Mouse (Mus musculus) embryonic facial prominence, embryonic 14.5 days (tissue): Measurements from ENCODE around the gene Ccn5. TPM values are rescaled to one million over a fixed set of nuclear protein-coding genes. Genes with fewer than 3 reads are reported as not detected.

Experiments used
- ATAC-seq: fragments of 200-750 bp; cut with Nextera tagmentation; 2 replicates; pipeline ENCODE4 v1.8.0; 2017; ENCODE audit warnings: low read depth, moderate number of reproducible peaks, moderate TSS enrichment
- DNase-seq: peaks from one replicate; pipeline ENCODE4 v3.0.0-alpha.2; 2015; ENCODE audit warnings: low spot score
- H3K27ac ChIP-seq: fragments of 300-500 bp; sonication (generic); replicated peaks from 2 replicates; pipeline ENCODE4 v1.5.1; 2014; ENCODE audit warnings: low read depth, mild to moderate bottlenecking, low read length, moderate library complexity
- H3K27me3 ChIP-seq: fragments of 300-500 bp; sonication (generic); replicated peaks from 2 replicates; pipeline ENCODE4 v1.6.1; 2014; ENCODE audit warnings: low read length; ENCODE audit not compliant: control insufficient read depth, insufficient read depth
- H3K36me3 ChIP-seq: fragments of 300-500 bp; sonication (generic); 2 replicates; pipeline ENCODE4 v1.6.1; 2014; ENCODE audit warnings: low read length, mixed read lengths; ENCODE audit not compliant: control insufficient read depth, insufficient read depth
- H3K4me1 ChIP-seq: fragments of 300-500 bp; sonication (generic); 2 replicates; pipeline ENCODE4 v1.6.1; 2014; ENCODE audit warnings: antibody characterized with exemption, low read length; ENCODE audit not compliant: control insufficient read depth, insufficient read depth
- H3K4me2 ChIP-seq: fragments of 300-500 bp; sonication (generic); 2 replicates; pipeline ENCODE4 v1.6.1; 2014; ENCODE audit warnings: low read depth, mild to moderate bottlenecking, low read length, moderate library complexity, mixed read lengths
- H3K4me3 ChIP-seq: fragments of 300-500 bp; sonication (generic); 2 replicates; pipeline ENCODE4 v1.5.1; 2014; ENCODE audit warnings: low read depth, mild to moderate bottlenecking, low read length
- H3K9ac ChIP-seq: fragments of 300-500 bp; sonication (generic); 2 replicates; pipeline ENCODE4 v1.6.1; 2014; ENCODE audit warnings: low read depth, mild to moderate bottlenecking, low read length, moderate library complexity, mixed read lengths
- H3K9me3 ChIP-seq: fragments of 300-500 bp; sonication (generic); 2 replicates; pipeline ENCODE4 v1.6.1; 2016; ENCODE audit warnings: low read length; ENCODE audit not compliant: control insufficient read depth
- WGBS: fragments of 180-500 bp; shearing (Covaris S2); extraction: QIAGEN DNeasy Blood & Tissue Kit; methylation state at CpG from one replicate; pipeline ENCODE4 v1.1.7; 2014; 5-methylcytosine and 5-hydroxymethylcytosine counted together
- polyA plus RNA-seq: library from polyadenylated mRNA; unstranded; fragments of >200 nt; fragmentation: Nextera tagmentation; extraction: Ambion mirVana; gene quantifications from 2 replicates; pipeline ENCODE4 v1.2.1, GENCODE M21; 2014

Ccn5 gene
- polyA plus RNA-seq, 1 experiment from 2014 or later: 3.0 TPM

DNA sequence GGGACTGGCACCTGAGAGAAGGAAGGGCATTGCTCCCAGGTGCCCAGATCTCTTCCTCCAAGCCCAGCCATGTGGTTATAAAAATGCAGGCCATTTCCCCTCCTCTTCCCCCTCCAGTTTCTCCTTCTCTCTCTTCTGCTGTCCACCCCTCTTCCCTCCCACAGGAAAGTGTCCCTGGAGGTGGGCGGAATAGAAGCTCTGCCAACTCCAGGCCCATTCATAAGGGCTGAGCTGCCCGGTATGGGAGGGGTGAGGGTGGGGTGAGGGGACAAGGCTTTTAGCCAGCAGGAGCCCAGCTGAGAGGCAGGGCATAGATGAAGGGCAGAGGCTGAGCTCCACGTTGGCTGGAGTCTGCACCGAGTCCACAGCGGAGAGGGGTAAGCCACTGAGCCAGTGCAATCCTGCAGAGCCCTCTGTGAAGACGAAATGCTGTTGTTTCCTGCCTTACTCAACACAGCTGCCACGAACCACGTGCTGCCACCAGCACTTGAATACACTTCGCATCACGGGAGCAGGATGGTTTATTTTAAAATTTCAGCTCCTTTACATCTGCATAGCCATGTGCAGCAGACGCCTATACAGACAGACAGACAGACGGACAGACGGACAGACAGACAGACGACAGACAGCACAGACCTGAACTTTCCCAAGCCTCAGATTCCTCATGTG, 56.3 kb downstream of the Ccn5 start:
- ATAC-seq (no peak), DNase-seq (no peak)
- WGBS: 70% methylated on average over 14 of the region's 14 CpGs
- H3K9ac ChIP-seq: no peak overlapping the region
- 0 out of 2 replicates have a peak, but pooled peaks cover 3% of the 10 kb centered on the region for H3K4me1 ChIP-seq
- H3K9me3 ChIP-seq: no peaks in the 10 kb centered on the region
- no peaks in the 10 kb centered on the region for H3K27me3 ChIP-seq
- H3K36me3 ChIP-seq: no peaks in the 10 kb centered on the region
- no peak overlapping the region for H3K4me3 ChIP-seq
- no peak overlapping the region for H3K4me2 ChIP-seq
- no peak overlapping the region for H3K27ac ChIP-seq

DNA sequence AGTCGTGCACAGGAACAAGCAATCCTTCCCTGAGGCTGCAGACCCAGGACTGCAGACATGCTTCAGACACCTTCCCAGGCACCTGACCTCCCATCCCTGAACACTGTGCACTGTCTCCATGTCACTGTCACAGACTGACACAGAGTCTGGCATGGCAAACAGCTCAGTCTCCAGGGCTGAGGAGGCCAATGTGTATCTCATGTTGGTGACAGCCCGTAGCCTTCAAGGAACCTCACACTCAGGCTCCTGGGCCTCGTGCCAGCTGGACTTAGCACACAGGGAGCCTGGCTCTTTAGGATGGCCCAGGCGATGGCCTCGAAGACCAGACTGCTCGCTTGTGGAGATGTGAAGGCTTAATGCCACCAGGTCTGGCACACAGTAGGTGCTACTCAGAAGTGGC, 60.2 kb downstream of the Ccn5 start:
- Histone ChIP-seq H3K9ac (no peak overlapping the region), H3K4me3 (no peak overlapping the region), H3K27me3 (no peaks in the 10 kb centered on the region), H3K4me1 (no peaks in the 10 kb centered on the region), H3K9me3 (no peaks in the 10 kb centered on the region), H3K36me3 (no peaks in the 10 kb centered on the region), H3K4me2 (no peak overlapping the region), H3K27ac (no peak overlapping the region)
- DNase-seq (no peak), ATAC-seq (no peak)
- 90% methylated on average over 6 of the region's 6 CpGs for WGBS

Other genes with a start within 250 kb of the Ccn5 start
- gene Ttpal, start 218.5 kb upstream of the Ccn5 start, polyA plus RNA-seq: 40.6 and 46.2 TPM in 2 replicates
- gene Serinc3, start 175.7 kb upstream of the Ccn5 start, polyA plus RNA-seq: 43.0 and 53.0 TPM in 2 replicates
- gene Pkig, start 162.5 kb upstream of the Ccn5 start, polyA plus RNA-seq: 153 and 165 TPM in 2 replicates
- gene Ada, start 70.6 kb upstream of the Ccn5 start, polyA plus RNA-seq: 7.2 and 10.4 TPM in 2 replicates
- not detected in 2 replicates for gene Kcnk15, start 32.8 kb downstream of the Ccn5 start, polyA plus RNA-seq
- 0.32 and 0.35 TPM in 2 replicates for gene Rims4, start 97.8 kb downstream of the Ccn5 start, polyA plus RNA-seq
- 276 and 293 TPM in 2 replicates for gene Ywhab, start 174.1 kb downstream of the Ccn5 start, polyA plus RNA-seq
- 2.8 and 4.9 TPM in 2 replicates for gene Pabpc1l, start 204.6 kb downstream of the Ccn5 start, polyA plus RNA-seq
- gene Stk4, start 249.5 kb downstream of the Ccn5 start, polyA plus RNA-seq: 22.3 and 24.4 TPM in 2 replicates